Mouse (Mus musculus) limb, embryonic 10.5 days (tissue): ENCODE measurements around the gene Slc25a39. TPM values are rescaled to one million over a fixed set of nuclear protein-coding genes. Genes with fewer than 3 reads are reported as not detected.
A peak's percentile ranks its signal among the peaks of the same experiment; 100 is the strongest.
"Not testable (repeated sequence)": the region's sequence is repeated elsewhere in the genome, so short reads cannot be mapped to it uniquely, and the experiment has no call there.

Experiments used
- DNase-seq: peaks from one replicate; pipeline ENCODE4 v3.0.0-alpha.2; 2017; ENCODE audit warnings: low spot score
- H3K27ac ChIP-seq: fragments of 300-500 bp; sonication (generic); 2 replicates; pipeline ENCODE4 v1.5.1; 2016; ENCODE audit warnings: mild to moderate bottlenecking
- H3K27me3 ChIP-seq: fragments of 300-500 bp; sonication (generic); 2 replicates; pipeline ENCODE4 v1.6.1; 2016; ENCODE audit warnings: low read depth, mild to moderate bottlenecking; ENCODE audit not compliant: poor library complexity, severe bottlenecking
- H3K36me3 ChIP-seq: fragments of 300-500 bp; sonication (generic); 2 replicates; pipeline ENCODE4 v1.6.1; 2016; ENCODE audit warnings: mild to moderate bottlenecking, moderate library complexity
- H3K4me1 ChIP-seq: fragments of 300-500 bp; sonication (generic); 2 replicates; pipeline ENCODE4 v1.6.1; 2016
- H3K4me3 ChIP-seq: fragments of 300-500 bp; sonication (generic); 2 replicates; pipeline ENCODE4 v1.5.1; 2016; ENCODE audit warnings: mild to moderate bottlenecking, moderate library complexity
- H3K9me3 ChIP-seq: fragments of 300-500 bp; sonication (generic); replicated peaks from 2 replicates; pipeline ENCODE4 v1.6.1; 2016; ENCODE audit warnings: mild to moderate bottlenecking
- WGBS: fragments of 180-500 bp; shearing (Covaris S2); methylation state at CpG from one replicate; pipeline ENCODE4 v1.1.7; 2016; 5-methylcytosine and 5-hydroxymethylcytosine counted together
- polyA plus RNA-seq: library from polyadenylated mRNA; unstranded; fragments of >200 nt; fragmentation: Nextera tagmentation; extraction: Ambion mirVana; gene quantifications from 2 replicates; pipeline ENCODE4 v1.2.1, GENCODE M21; 2016

The Slc25a39 gene
- polyA plus RNA-seq, 1 experiment from 2014 or later = 209 TPM

DNA sequence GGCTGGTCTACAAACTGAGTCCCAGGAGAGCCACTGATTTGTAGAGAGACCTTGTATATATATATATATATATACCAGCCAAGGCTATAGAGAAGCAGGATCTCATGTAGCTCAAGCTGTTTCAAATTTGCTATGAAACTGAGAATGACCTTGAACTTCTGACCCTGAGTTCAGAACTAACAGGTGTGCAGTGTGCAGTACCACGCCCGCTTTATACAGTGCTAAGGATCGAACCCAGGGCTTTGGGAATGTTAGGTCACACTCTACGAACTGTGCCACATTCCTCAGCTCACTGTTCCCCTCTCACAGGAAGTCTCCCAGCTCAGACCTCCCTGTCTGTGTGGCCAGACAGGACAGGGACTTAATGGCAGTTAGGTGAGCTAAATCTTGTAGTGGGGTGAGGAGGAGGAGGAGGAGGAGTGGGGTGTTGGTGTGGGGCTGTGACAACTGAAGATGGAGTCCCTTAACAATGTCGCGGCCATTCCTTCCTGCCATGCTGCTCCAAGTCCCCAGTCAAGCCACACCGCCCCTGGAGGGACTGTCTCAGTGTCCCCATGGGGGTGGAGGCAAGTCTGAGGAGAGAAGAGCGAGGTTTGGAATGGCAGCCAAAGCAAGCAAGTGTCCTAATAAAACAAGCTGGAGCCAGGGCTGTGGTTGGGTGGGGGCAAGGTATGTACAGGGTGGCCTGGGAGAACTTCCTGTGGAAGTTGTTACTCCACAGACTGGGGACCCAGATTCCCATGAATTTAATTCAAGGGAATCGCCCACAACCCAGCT lies 40.1 kb downstream of the Slc25a39 start:
- no peak overlapping the region for H3K4me3 ChIP-seq
- 79% methylated on average over 9 of the region's 9 CpGs for WGBS
- DNase-seq = no peak
- peaks cover 6% of the 10 kb centered on the region; the same call in 1 of the 2 replicates for H3K4me1 ChIP-seq
- H3K27me3 ChIP-seq = peaks cover 11% of the 10 kb centered on the region
- H3K9me3 ChIP-seq = no peaks in the 10 kb centered on the region
- H3K36me3 ChIP-seq = no peaks in the 10 kb centered on the region
- H3K27ac ChIP-seq = no peak overlapping the region

GRCm38 (mm10) chr11:102366103-102366502 lies 41.6 kb downstream of the Slc25a39 start, which contains the start of gene Slc4a1:
Slc4a1 (minus strand) TSS chr11:102366203.
- not testable (repeated sequence) for H3K36me3 ChIP-seq, DNase-seq, H3K9me3 ChIP-seq, H3K4me1 ChIP-seq, H3K27me3 ChIP-seq
- H3K27ac ChIP-seq = peak within 1 kb of the TSS; percentile 5; the same call in 1 of the 2 replicates
- 0 out of 2 replicates have a peak within 1 kb of the TSS, but pooled peaks have one; percentile 23 for H3K4me3 ChIP-seq
- 86% methylated on average over 8 of the region's 8 CpGs for WGBS

- no peak overlapping the region for H3K4me3 ChIP-seq
- no peaks in the 10 kb centered on the region for H3K9me3 ChIP-seq
- DNase-seq = no peak
- no peaks in the 10 kb centered on the region for H3K36me3 ChIP-seq
- H3K4me1 ChIP-seq = peaks cover 6% of the 10 kb centered on the region; the same call in 1 of the 2 replicates
- peak overlapping the region; percentile 5; the same call in 1 of the 2 replicates for H3K27ac ChIP-seq
- WGBS = 45% methylated on average over 4 of the region's 4 CpGs
- 0 out of 2 replicates have a peak, but pooled peaks cover 8% of the 10 kb centered on the region for H3K27me3 ChIP-seq
Observed at GRCm38 (mm10) chr11:102365699-102366098, 42.0 kb downstream of the Slc25a39 start.

- 74% methylated on average over 14 of the region's 14 CpGs for WGBS
- peaks cover 6% of the 10 kb centered on the region; the same call in 1 of the 2 replicates for H3K4me1 ChIP-seq
- H3K27me3 ChIP-seq = 0 out of 2 replicates have a peak, but pooled peaks cover 6% of the 10 kb centered on the region
- no peaks in the 10 kb centered on the region for H3K9me3 ChIP-seq
- no peak for DNase-seq
- peak overlapping the region; percentile 26; the same call in 1 of the 2 replicates for H3K27ac ChIP-seq
- H3K36me3 ChIP-seq = no peaks in the 10 kb centered on the region
- H3K4me3 ChIP-seq = peak overlapping the region; percentile 23; the same call in 1 of the 2 replicates
Observed at GRCm38 (mm10) chr11:102364570-102365371, 43.0 kb downstream of the Slc25a39 start.

DNA sequence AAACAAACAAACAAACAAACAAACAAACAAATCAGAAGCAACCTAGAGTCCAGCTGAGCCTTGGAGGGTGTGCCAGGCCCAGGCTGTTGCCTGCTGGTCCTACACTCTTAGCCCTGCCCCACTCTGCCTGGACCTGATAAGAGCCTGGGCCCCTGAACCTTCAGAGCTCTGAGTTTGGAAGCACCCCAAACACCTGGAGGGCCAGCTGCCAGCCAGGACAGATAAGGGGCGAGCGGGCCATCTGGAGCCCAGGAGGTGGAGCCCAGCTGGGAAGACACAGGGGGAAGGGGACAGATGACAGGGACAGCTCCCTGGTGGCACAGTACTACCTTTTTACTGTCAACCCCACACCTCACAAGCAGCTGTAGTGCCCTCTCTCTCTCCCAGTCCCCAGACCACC lies 44.1 kb downstream of the Slc25a39 start:
- no peak overlapping the region for H3K4me3 ChIP-seq
- no peak overlapping the region for H3K27ac ChIP-seq
- H3K36me3 ChIP-seq = no peaks in the 10 kb centered on the region
- H3K9me3 ChIP-seq = no peaks in the 10 kb centered on the region
- 41% methylated on average over 2 of the region's 2 CpGs for WGBS
- peaks cover 6% of the 10 kb centered on the region; the same call in 1 of the 2 replicates for H3K4me1 ChIP-seq
- H3K27me3 ChIP-seq = 0 out of 2 replicates have a peak, but pooled peaks cover 7% of the 10 kb centered on the region
- no peak for DNase-seq

- H3K36me3 ChIP-seq = no peaks in the 10 kb centered on the region
- no peak for DNase-seq
- no peaks in the 10 kb centered on the region for H3K9me3 ChIP-seq
- no peak overlapping the region for H3K4me3 ChIP-seq
- peaks cover 6% of the 10 kb centered on the region; the same call in 1 of the 2 replicates for H3K4me1 ChIP-seq
- no peak overlapping the region for H3K27ac ChIP-seq
- peaks cover 22% of the 10 kb centered on the region for H3K27me3 ChIP-seq
- 86% methylated on average over 8 of the region's 8 CpGs for WGBS
Observed at GRCm38 (mm10) chr11:102361776-102362495, 45.8 kb downstream of the Slc25a39 start.

DNA sequence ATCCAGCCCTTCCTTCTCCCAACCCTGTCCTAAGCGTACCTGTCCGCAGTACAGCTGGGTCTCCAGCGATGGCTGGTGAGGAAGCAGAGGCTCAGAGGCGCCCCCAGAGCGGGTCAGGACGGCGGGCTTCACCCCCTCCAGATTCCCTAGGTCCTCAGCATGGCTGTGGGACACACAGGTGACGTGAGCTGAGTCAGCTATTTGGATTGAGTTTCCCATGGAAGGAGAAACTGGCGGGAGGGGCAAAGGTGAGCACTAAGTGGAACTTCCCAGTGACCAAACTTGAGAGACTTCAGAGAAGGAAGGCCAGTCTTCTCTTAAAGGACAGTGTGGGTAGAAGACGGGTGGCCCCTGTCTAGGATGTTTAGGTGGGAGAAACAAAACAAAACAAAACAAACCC lies 49.4 kb downstream of the Slc25a39 start:
- no peaks in the 10 kb centered on the region for H3K4me1 ChIP-seq
- H3K27ac ChIP-seq = no peak overlapping the region
- H3K27me3 ChIP-seq = peaks cover 33% of the 10 kb centered on the region
- DNase-seq = no peak
- no peaks in the 10 kb centered on the region for H3K9me3 ChIP-seq
- H3K36me3 ChIP-seq = no peaks in the 10 kb centered on the region
- H3K4me3 ChIP-seq = no peak overlapping the region
- WGBS = 69% methylated on average over 10 of the region's 10 CpGs

DNA sequence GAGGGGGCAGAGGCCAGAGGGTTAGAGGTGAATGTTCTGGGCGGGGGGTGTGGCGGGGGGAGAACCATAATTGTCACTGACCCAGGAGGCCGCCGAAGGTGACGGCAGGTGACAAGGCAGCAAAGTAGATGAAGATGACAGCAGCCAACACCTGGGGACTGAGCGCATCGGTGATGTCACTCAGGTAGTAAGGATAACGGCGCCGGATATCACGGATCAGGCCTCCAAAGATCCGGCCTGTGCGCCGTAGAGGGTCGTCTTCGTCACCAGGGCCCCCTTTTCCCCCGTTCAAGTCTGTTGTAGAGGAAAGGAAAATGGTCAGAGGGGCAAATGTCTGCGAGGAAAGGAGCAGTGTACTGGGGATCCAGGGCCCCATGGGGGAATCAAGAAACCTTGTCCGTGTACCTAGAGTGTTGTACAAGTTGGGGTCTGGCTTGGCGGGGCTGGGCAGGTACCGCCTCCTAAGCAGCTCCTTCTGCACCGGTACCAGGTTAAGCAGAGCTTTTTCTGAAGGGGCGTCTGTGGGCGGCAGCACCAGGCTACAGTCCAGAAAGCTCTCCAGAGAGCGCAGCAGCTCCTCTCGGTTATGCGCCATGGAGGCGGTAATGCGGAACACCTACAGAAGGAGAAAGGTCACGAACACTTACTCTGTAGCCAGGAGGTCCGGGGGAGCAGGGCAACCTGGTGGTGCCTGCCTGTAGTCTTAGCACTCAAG lies 51.0 kb downstream of the Slc25a39 start:
- DNase-seq = no peak
- Histone ChIP-seq H3K27ac (no peak overlapping the region), H3K9me3 (no peaks in the 10 kb centered on the region), H3K4me1 (no peaks in the 10 kb centered on the region), H3K27me3 (peaks cover 44% of the 10 kb centered on the region), H3K36me3 (no peaks in the 10 kb centered on the region), H3K4me3 (no peak overlapping the region)
- 66% methylated on average over 31 of the region's 31 CpGs for WGBS

DNA sequence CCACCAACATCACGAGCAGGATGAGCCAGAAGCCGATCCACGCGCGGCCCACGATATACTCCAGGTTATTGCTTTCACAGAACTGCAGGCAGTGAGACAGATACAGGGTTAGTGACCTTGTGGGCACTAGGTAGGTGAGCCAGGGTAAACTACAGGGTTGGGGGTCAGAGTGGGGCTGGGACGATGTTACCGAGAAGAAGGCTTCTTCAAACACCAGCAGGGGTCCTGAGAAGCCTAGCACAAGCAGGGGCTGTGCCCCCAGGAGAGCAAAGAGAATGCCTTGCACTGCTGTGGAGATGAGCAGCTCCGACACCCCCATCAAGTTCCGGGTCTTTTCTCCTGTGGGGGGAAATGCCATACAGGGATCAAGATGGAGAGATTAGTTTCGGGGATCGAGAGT lies 51.6 kb downstream of the Slc25a39 start:
- H3K27ac ChIP-seq = no peak overlapping the region
- H3K4me1 ChIP-seq = no peaks in the 10 kb centered on the region
- no peaks in the 10 kb centered on the region for H3K9me3 ChIP-seq
- H3K27me3 ChIP-seq = peaks cover 43% of the 10 kb centered on the region
- DNase-seq = no peak
- H3K36me3 ChIP-seq = no peaks in the 10 kb centered on the region
- H3K4me3 ChIP-seq = no peak overlapping the region
- WGBS = 85% methylated on average over 12 of the region's 12 CpGs

- Histone ChIP-seq H3K36me3 (no peaks in the 10 kb centered on the region), H3K27ac (no peak overlapping the region), H3K9me3 (no peaks in the 10 kb centered on the region), H3K27me3 (peaks cover 41% of the 10 kb centered on the region), H3K4me3 (no peak overlapping the region), H3K4me1 (no peaks in the 10 kb centered on the region)
- 84% methylated on average over 3 of the region's 3 CpGs for WGBS
- no peak for DNase-seq
Observed at GRCm38 (mm10) chr11:102355501-102355900, 52.2 kb downstream of the Slc25a39 start.

- Histone ChIP-seq H3K27me3 (peaks cover 34% of the 10 kb centered on the region), H3K9me3 (no peaks in the 10 kb centered on the region), H3K4me1 (no peaks in the 10 kb centered on the region), H3K4me3 (no peak overlapping the region), H3K27ac (no peak overlapping the region), H3K36me3 (no peaks in the 10 kb centered on the region)
- WGBS = 40% methylated on average over 8 of the region's 8 CpGs
- DNase-seq = no peak
Observed at GRCm38 (mm10) chr11:102353021-102353431, 54.7 kb downstream of the Slc25a39 start.
